Mouse (Mus musculus) spleen, adult 18-20 months (tissue): ENCODE results near the gene 9130204L05Rik.

Experiments used
- DNase-seq, 2 experiments: peaks; one replicate each; pipeline ENCODE4 v3.0.0; 2022; ENCODE audit warnings: mixed read lengths in 2 of 2

Gene 9130204L05Rik

GRCm38 (mm10) chr3:91090703-91091102, at the start of gene 9130204L05Rik:
Gene 9130204L05Rik (minus strand): TSS chr3:91090803.
- no peak for DNase-seq

- no peak for DNase-seq
Measured at GRCm38 (mm10) chr3:91108696-91109095, 18.1 kb upstream of the 9130204L05Rik start.

- DNase-seq: no peak
Measured at GRCm38 (mm10) chr3:91059211-91059610, 31.4 kb downstream of the 9130204L05Rik start.

- DNase-seq: no peak
Measured at GRCm38 (mm10) chr3:91052654-91053053, 37.9 kb downstream of the 9130204L05Rik start.
